In the genomic region with DNA sequence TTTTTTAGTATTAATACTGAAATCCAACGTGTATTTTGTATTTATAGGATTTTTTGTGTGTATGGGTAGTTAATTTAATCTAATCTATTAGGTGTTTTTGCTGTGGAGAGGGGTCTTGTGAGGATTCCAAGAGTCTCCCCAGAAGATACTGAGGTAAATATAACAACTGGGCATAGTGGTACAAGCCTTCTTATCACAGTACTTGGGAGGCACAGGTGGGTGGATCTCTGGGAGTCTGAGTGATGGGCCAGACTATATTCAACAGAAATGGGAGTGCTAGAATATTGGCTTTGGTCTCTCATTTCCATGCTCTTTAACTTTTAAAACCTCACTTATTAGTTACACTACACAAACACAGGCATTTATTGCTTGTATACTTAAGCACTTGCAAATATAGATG, we compare ENCODE assay signal across 15 mouse cellular contexts. TPM values are rescaled to one million over a fixed set of nuclear protein-coding genes. Genes with fewer than 3 reads are reported as not detected.
"Had no signal": no experiment of that assay in that cellular context is flagged by ENCODE, and none has a peak within 500 bp of the region (broad histone marks: within the 10 kb centered on the region; RNA-seq: fewer than 3 reads in every experiment).

No protein-coding gene starts in this region.

- H3K27ac ChIP-seq: left cerebral cortex, adult 2 months; limb, embryonic 10.5 days; midbrain, embryonic 10.5 days; neural tube, embryonic 15.5 days had no signal

- H3K4me3 ChIP-seq: left cerebral cortex, adult 2 months; limb, embryonic 10.5 days; midbrain, embryonic 10.5 days; myocyte; neural tube, embryonic 15.5 days had no signal

- H3K9me3 ChIP-seq: limb, embryonic 10.5 days; midbrain, embryonic 10.5 days; neural tube, embryonic 15.5 days had no signal

- ATAC-seq: intestine, postnatal 0 days had no signal

- H3K4me2 ChIP-seq: neural tube, embryonic 15.5 days had no signal

- H3K36me3 ChIP-seq: limb, embryonic 10.5 days; midbrain, embryonic 10.5 days; neural tube, embryonic 15.5 days had no signal

- H3K4me1 ChIP-seq: limb, embryonic 10.5 days; midbrain, embryonic 10.5 days; neural tube, embryonic 15.5 days had no signal

- DNase-seq: kidney, adult 8-10 months; kidney, postnatal 25 days; lung, adult 2 months; midbrain, embryonic 14.5 days; retina, postnatal 1 day; right cerebral cortex, postnatal 4 days; spleen, adult 18-20 months; thymus, adult 18-20 months; thymus, postnatal 14 days had no signal

- H3K27me3 ChIP-seq: neural tube, embryonic 15.5 days had no signal

- H3K9ac ChIP-seq: neural tube, embryonic 15.5 days had no signal

RNA-seq across cellular contexts. Expression of a gene that starts 35.3 kb away (rescaled TPM):
- polyA plus RNA-seq: myocyte had no signal
